Mouse (Mus musculus): ENCODE results near the gene Zc3hav1. TPM values are rescaled to one million over a fixed set of nuclear protein-coding genes. Genes with fewer than 3 reads are reported as not detected.

The Zc3hav1 gene
- total RNA-seq, 2 experiments from 2014 or later = 3.1 to 3.9 TPM

- Histone ChIP-seq H3K27ac (no peak overlapping the region), H3K4me3 (no peak overlapping the region)
- no peak for TF ChIP-seq CTCF (conservative IDR thresholded peaks at IDR 0.05)
Observed at GRCm38 (mm10) chr6:38345796-38346195, 8.6 kb downstream of the Zc3hav1 start.

DNA sequence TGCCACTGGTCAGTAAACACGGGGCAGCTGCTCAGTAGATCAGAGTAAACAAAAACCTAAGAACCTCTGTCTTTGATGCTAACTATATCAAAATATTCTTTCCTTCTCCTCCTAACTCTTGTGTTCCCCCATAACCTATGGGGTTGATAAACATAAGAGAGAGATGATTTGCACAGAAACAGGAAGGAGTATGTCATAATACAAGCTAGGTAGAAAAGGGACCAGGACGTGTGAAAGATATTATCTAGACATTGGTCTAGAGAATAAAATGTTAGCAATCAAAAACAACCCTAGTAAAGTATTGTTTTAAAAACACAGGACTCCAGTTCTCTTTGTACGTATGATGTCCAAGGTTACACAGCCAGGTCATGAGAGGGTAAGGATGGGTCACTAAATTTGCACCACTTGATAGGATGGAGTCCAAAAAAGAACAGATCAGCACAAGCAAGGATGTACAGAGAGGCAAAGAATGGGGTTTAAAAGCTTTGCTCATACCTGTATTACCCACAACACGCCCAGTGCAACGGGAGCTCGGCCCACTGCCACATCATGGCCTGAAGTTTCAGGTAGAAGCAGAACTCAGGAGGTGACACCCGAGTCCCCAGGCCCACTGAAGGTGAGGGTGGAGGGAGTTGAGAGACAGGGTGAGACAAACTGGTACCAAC is 10.3 kb downstream of the Zc3hav1 start:
- Histone ChIP-seq H3K4me3 (no peak overlapping the region), H3K27ac (no peak overlapping the region)
- no peak for TF ChIP-seq CTCF (conservative IDR thresholded peaks at IDR 0.05)
- no peak for DNase-seq (ENCODE audit: low spot score in 2 of 2)

More at GRCm38 (mm10) chr6:38345796-38346195, 8.6 kb downstream of the Zc3hav1 start:
- DNase-seq (ENCODE audit: low spot score in 2 of 2) = no peak

DNA sequence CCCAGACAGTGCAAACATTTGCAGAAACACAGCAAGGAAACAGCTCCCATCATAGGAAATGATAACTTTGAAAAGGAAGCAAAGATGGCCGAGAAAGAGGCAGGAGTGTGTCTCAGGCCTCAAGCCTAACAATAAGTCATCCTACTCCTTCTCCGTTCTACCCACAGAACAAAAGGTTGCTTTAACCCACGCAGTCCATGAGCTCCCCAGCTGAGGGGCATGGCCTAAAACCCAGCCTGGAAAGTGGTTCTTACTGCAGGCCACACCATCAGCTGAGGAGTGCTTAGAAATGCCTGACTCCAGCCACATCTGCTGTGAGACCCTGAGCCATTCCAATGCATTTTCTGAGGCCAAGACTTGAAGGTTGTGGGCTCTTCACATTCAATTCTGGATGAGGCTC is 10.8 kb downstream of the Zc3hav1 start:
- Histone ChIP-seq H3K4me3 (no peak overlapping the region), H3K27ac (no peak overlapping the region)
- TF ChIP-seq CTCF (conservative IDR thresholded peaks at IDR 0.05) = no peak
- DNase-seq (ENCODE audit: low spot score in 2 of 2) = no peak

DNA sequence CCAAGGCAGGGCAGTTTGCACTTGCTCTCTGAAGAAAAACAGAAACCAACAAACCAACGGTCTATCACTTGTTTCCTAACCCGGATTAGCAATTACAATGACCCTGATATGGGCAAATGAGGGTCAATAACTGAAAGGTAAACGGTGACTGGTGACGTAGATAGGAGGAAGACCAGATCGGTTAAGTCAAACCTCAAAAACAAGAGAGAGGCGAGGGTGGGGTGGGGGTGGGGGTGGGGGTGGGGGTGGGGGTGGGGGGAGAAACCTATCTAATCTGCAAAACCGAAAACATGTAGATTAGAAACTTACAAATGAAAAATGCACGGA is 11.8 kb downstream of the Zc3hav1 start:
- Histone ChIP-seq H3K27ac (no peak overlapping the region), H3K4me3 (no peak overlapping the region)
- TF ChIP-seq CTCF (conservative IDR thresholded peaks at IDR 0.05) = no peak
- DNase-seq (ENCODE audit: low spot score in 2 of 2) = no peak

GRCm38 (mm10) chr6:38341751-38342665 is 12.4 kb downstream of the Zc3hav1 start:
- TF ChIP-seq CTCF (conservative IDR thresholded peaks at IDR 0.05) = no peak
- no peak for DNase-seq (ENCODE audit: low spot score in 2 of 2)

GRCm38 (mm10) chr6:38339078-38339477 is 15.3 kb downstream of the Zc3hav1 start:
- TF ChIP-seq CTCF (conservative IDR thresholded peaks at IDR 0.05) = no peak
- Histone ChIP-seq H3K4me3 (no peak overlapping the region), H3K27ac (no peak overlapping the region)
- DNase-seq (ENCODE audit: low spot score in 2 of 2) = no peak

More at GRCm38 (mm10) chr6:38341751-38342665, 12.4 kb downstream of the Zc3hav1 start:
- Histone ChIP-seq H3K27ac (no peak overlapping the region), H3K4me3 (no peak overlapping the region)

DNA sequence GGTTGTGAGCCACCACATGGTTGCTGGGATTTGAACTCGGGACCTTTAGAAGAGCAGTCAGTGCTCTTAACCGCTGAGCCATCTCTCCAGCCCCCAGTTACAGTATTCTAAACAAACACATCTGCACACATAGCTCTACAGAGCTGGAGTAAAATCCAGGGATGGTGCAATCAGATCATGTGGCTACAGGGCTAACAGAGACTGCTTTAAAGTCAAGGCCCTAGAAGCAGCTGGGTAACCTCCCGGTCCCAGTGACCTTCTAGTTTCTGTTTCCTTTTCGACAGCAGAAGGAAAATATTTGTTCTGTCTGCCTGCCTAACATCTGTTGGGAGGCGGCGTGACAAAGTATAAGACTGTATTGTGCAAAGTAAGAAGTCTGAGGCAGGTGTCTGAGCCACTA is 16.5 kb downstream of the Zc3hav1 start:
- no peak for TF ChIP-seq CTCF (conservative IDR thresholded peaks at IDR 0.05)
- no peak for DNase-seq (ENCODE audit: low spot score in 2 of 2)
- no peak overlapping the region for H3K27ac ChIP-seq
- H3K4me3 ChIP-seq = no peak overlapping the region

DNA sequence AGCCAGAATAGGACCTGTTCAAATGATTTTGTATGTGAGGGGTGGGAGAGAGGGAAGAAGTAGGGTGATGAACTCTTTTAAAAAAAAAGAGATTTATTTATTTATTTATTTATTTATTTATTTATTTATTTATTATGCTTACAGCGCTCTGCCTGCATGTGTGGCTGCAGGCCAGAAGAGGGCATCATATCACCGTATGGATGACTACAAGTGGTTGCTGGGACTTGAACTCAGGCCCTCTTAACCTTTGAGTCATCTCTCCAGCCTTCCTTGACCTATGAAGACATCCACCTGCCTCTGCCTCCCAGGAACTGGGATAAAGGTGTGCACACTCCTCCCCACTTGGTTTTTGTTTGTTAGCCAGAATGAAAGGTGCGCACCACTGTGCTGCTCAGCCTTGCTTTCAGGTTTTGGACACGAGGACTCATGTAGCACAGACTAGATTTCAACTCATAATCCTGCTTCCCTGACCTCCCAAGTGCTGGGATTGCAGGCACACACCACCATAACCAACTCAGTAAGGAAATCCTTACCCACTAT is 17.2 kb downstream of the Zc3hav1 start:
- peak; percentile 32 for TF ChIP-seq CTCF (conservative IDR thresholded peaks at IDR 0.05)
- Histone ChIP-seq H3K4me3 (no peak overlapping the region), H3K27ac (no peak overlapping the region)
- DNase-seq (ENCODE audit: low spot score in 2 of 2) = no peak

GRCm38 (mm10) chr6:38335264-38335663 is 19.1 kb downstream of the Zc3hav1 start:
- H3K4me3 ChIP-seq = no peak overlapping the region
- no peak for DNase-seq (ENCODE audit: low spot score in 2 of 2)
- H3K27ac ChIP-seq = no peak overlapping the region
- no peak for TF ChIP-seq CTCF (conservative IDR thresholded peaks at IDR 0.05)

DNA sequence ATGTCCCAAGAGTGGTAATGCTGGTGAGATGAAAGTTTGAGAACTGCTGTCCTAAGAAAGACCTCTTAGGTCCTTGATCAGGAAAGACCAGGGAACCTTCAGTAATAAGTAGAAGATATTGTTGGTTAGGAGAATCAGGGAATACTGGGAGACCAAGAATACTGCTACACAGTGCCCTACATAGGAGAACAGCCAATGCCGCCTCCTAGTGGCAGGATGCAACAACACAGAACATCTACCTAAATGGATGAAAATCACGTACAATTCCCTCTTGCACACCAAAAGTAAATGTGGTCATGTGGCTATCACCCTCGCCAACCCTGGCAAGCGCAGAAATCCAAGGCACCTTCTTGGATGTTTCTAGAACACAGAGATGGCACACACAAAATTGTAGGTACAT is 27.8 kb downstream of the Zc3hav1 start:
- DNase-seq (ENCODE audit: low spot score in 2 of 2) = peak; percentile 38 to 69
- Histone ChIP-seq H3K27ac (no peak overlapping the region), H3K4me3 (no peak overlapping the region)
- TF ChIP-seq CTCF (conservative IDR thresholded peaks at IDR 0.05) = peak; percentile 87

GRCm38 (mm10) chr6:38320621-38321020 is 33.8 kb downstream of the Zc3hav1 start:
- H3K27ac ChIP-seq = no peak overlapping the region
- TF ChIP-seq CTCF (conservative IDR thresholded peaks at IDR 0.05) = no peak
- no peak for DNase-seq (ENCODE audit: low spot score in 2 of 2)
- H3K4me3 ChIP-seq = no peak overlapping the region

- no peak overlapping the region for H3K27ac ChIP-seq
- TF ChIP-seq CTCF (conservative IDR thresholded peaks at IDR 0.05) = no peak
- H3K4me3 ChIP-seq = no peak overlapping the region
- DNase-seq (ENCODE audit: low spot score in 2 of 2) = no peak
Observed at GRCm38 (mm10) chr6:38316050-38316449, 38.4 kb downstream of the Zc3hav1 start.

DNA sequence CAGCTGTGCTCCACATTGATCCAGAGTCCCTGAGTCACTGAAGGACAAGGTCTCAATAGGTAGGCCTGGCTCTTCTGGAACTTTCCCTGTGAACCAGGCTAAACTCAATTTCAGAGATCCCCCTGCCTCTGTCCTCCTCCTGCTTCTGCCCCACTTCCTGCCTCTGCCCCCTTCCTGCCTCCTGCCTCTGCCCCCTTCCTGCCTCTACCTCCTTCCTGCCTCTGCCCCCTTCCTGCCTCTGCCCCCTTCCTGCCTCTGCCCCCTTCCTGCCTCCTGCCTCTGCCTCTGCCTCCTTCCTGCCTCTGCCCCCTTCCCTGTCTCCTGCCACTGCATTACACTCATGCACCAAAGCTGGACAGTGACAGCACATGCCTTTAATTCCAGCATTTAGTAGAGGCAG is 44.7 kb downstream of the Zc3hav1 start:
- Histone ChIP-seq H3K4me3 (no peak overlapping the region), H3K27ac (no peak overlapping the region)
- TF ChIP-seq CTCF (conservative IDR thresholded peaks at IDR 0.05) = no peak
- no peak for DNase-seq (ENCODE audit: low spot score in 2 of 2)

All from layer of hippocampus, adult 2 months (tissue).